Mouse (Mus musculus): ENCODE measurements at regions not wholly inside any gene's neighbourhood (a gene's known extent, or its start where the extent isn't known, plus 50 kb on each side); places are given as distances from the start of the nearest gene placed in this dataset.
"Not testable (repeated sequence)": the region's sequence is repeated elsewhere in the genome, so short reads cannot be mapped to it uniquely, and the experiment has no call there.

- DNase-seq (ENCODE audit: extremely low spot score in 1 of 2, low spot score in 2 of 2); H3K4me3 ChIP-seq; H3K27ac ChIP-seq; intact Hi-C loops (cut with DNase I): not testable (repeated sequence)
These were observed 710.2 kb upstream of the Brinp3 start for GRCm38 (mm10) chr1:145784370-145784769.

- no peak for TF ChIP-seq CTCF (IDR thresholded peaks at IDR 0.05)
- DNase-seq (ENCODE audit: extremely low spot score in 1 of 2, low spot score in 2 of 2), result no peak
- Histone ChIP-seq H3K27ac (no peak overlapping the region), H3K4me3 (no peak overlapping the region)
- intact Hi-C loops (cut with DNase I), result no loop called here
These were observed 688.1 kb upstream of the Brinp3 start for GRCm38 (mm10) chr1:145806390-145806948.

GRCm38 (mm10) chr1:145847047-145847446 lies 647.5 kb upstream of the Brinp3 start:
- no peak for DNase-seq (ENCODE audit: extremely low spot score in 1 of 2, low spot score in 2 of 2)
- no peak overlapping the region for H3K4me3 ChIP-seq
- intact Hi-C loops (cut with DNase I), result loop anchor here (5.0 kb wide), 1 partner anchor 385 kb away; no protein-coding TSS in a partner anchor
- peak overlapping the region; percentile 57 for H3K27ac ChIP-seq
- TF ChIP-seq CTCF (IDR thresholded peaks at IDR 0.05), result no peak

Measured in left cerebral cortex, adult 2 months (tissue).